Mouse (Mus musculus): ENCODE measurements around the gene Pacrg. TPM values are rescaled to one million over a fixed set of nuclear protein-coding genes. Genes with fewer than 3 reads are reported as not detected.

The Pacrg gene
- polyA plus RNA-seq, 1 experiment from 2014 or later: 1.3 TPM

- ATAC-seq (replicated peaks; ENCODE audit: insufficient number of reproducible peaks, low FRiP score, low TSS enrichment): no peak
- no peaks in the 10 kb centered on the region for H3K36me3 ChIP-seq (ENCODE audit: control insufficient read depth, insufficient read depth, low read length)
- peaks cover 19% of the 10 kb centered on the region for H3K4me1 ChIP-seq (ENCODE audit: control insufficient read depth, insufficient read depth, low read length)
- no peak overlapping the region for H3K4me2 ChIP-seq
- H3K9ac ChIP-seq (ENCODE audit: low read depth, low read length): no peak overlapping the region
- H3K27me3 ChIP-seq (ENCODE audit: control insufficient read depth, insufficient read depth, low read length): no peaks in the 10 kb centered on the region
- H3K27ac ChIP-seq (ENCODE audit: low read depth, low read length): no peak overlapping the region
- H3K9me3 ChIP-seq (replicated peaks; ENCODE audit: control insufficient read depth, low read length): no peaks in the 10 kb centered on the region
- no peak overlapping the region for H3K4me3 ChIP-seq (ENCODE audit: low read depth, low read length)
- 75% methylated on average over 10 of the region's 10 CpGs for WGBS (ENCODE audit: insufficient replicate concordance)
Measured at GRCm38 (mm10) chr17:10451306-10452077, 388.6 kb downstream of the Pacrg start.

DNA sequence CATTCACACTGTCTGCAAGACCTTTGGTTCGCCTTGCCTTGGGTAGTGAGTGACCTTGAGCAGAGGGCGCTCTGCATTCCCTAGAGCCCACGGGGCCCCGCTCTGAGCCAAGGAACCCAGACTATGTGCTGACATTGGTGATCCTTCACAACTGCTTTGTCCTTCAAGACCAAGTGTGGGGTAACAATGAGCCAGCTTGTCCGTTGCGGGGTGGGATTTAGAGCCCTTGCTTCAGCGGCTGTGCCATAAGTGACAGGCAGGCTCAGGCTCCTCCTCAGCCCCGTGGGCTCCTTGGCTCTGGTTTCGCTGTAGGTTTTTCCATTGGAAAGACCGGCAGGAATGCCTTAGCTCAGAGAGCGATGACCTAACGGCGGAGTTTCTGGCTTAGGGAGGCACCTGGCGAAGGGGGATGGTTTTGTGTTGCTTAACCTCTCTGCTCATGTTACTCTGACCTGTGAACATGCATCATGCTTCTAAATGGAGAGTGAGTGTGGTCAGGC, 390.3 kb downstream of the Pacrg start:
- 0 out of 2 replicates have a peak, but pooled peaks have one; percentile 23 for ATAC-seq (replicated peaks; ENCODE audit: insufficient number of reproducible peaks, low FRiP score, low TSS enrichment)
- H3K4me2 ChIP-seq: no peak overlapping the region

DNA sequence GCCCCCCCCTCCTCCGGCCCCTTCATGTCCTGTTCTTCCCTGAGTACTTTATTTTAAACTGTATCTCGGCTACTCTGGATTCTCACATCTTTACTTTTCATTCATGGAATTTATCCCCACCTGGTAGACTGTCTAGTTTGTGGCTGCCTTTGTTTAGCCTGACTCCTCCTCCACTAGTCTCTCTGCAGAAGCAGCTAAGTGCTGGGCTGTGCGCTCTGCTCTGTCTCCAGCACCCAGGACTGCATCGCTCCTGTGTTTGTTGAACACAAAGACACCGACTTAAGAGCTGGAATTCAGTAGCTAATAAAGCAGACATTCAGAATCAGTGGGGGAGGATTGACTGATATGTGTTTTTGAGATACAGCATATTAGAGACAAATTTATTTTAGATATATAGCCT, 391.7 kb downstream of the Pacrg start:
- WGBS (ENCODE audit: insufficient replicate concordance): 61% methylated on average over 5 of the region's 5 CpGs
- H3K27ac ChIP-seq (ENCODE audit: low read depth, low read length): peak overlapping the region; percentile 10; the same call in 1 of the 2 replicates
- no peak for ATAC-seq (replicated peaks; ENCODE audit: insufficient number of reproducible peaks, low FRiP score, low TSS enrichment)
- no peak overlapping the region for H3K4me2 ChIP-seq
- no peak overlapping the region for H3K4me3 ChIP-seq (ENCODE audit: low read depth, low read length)
- H3K27me3 ChIP-seq (ENCODE audit: control insufficient read depth, insufficient read depth, low read length): no peaks in the 10 kb centered on the region
- H3K9me3 ChIP-seq (replicated peaks; ENCODE audit: control insufficient read depth, low read length): no peaks in the 10 kb centered on the region
- no peak overlapping the region for H3K9ac ChIP-seq (ENCODE audit: low read depth, low read length)
- no peaks in the 10 kb centered on the region for H3K36me3 ChIP-seq (ENCODE audit: control insufficient read depth, insufficient read depth, low read length)
- H3K4me1 ChIP-seq (ENCODE audit: control insufficient read depth, insufficient read depth, low read length): peaks cover 19% of the 10 kb centered on the region

More for the DNA sequence above, 390.3 kb downstream of the Pacrg start:
- Histone ChIP-seq H3K27ac (ENCODE audit: low read depth, low read length) (peak overlapping the region; percentile 73), H3K4me3 (ENCODE audit: low read depth, low read length) (no peak overlapping the region), H3K4me1 (ENCODE audit: control insufficient read depth, insufficient read depth, low read length) (peaks cover 19% of the 10 kb centered on the region), H3K36me3 (ENCODE audit: control insufficient read depth, insufficient read depth, low read length) (no peaks in the 10 kb centered on the region), H3K9me3 (replicated peaks; ENCODE audit: control insufficient read depth, low read length) (no peaks in the 10 kb centered on the region), H3K27me3 (ENCODE audit: control insufficient read depth, insufficient read depth, low read length) (no peaks in the 10 kb centered on the region), H3K9ac (ENCODE audit: low read depth, low read length) (peak overlapping the region; percentile 54)
- 46% methylated on average over 14 of the region's 14 CpGs for WGBS (ENCODE audit: insufficient replicate concordance)

GRCm38 (mm10) chr17:10441501-10442111, 398.5 kb downstream of the Pacrg start:
- Histone ChIP-seq H3K27ac (ENCODE audit: low read depth, low read length) (no peak overlapping the region), H3K9ac (ENCODE audit: low read depth, low read length) (no peak overlapping the region), H3K4me2 (no peak overlapping the region), H3K36me3 (ENCODE audit: control insufficient read depth, insufficient read depth, low read length) (no peaks in the 10 kb centered on the region), H3K27me3 (ENCODE audit: control insufficient read depth, insufficient read depth, low read length) (no peaks in the 10 kb centered on the region), H3K9me3 (replicated peaks; ENCODE audit: control insufficient read depth, low read length) (no peaks in the 10 kb centered on the region), H3K4me1 (ENCODE audit: control insufficient read depth, insufficient read depth, low read length) (peaks cover 7% of the 10 kb centered on the region; the same call in 1 of the 2 replicates), H3K4me3 (ENCODE audit: low read depth, low read length) (no peak overlapping the region)
- 50% methylated on average over 16 of the region's 16 CpGs for WGBS (ENCODE audit: insufficient replicate concordance)
- ATAC-seq (replicated peaks; ENCODE audit: insufficient number of reproducible peaks, low FRiP score, low TSS enrichment): no peak

- Histone ChIP-seq H3K4me1 (ENCODE audit: control insufficient read depth, insufficient read depth, low read length) (peaks cover 7% of the 10 kb centered on the region; the same call in 1 of the 2 replicates), H3K36me3 (ENCODE audit: control insufficient read depth, insufficient read depth, low read length) (no peaks in the 10 kb centered on the region), H3K4me2 (no peak overlapping the region), H3K4me3 (ENCODE audit: low read depth, low read length) (no peak overlapping the region), H3K27me3 (ENCODE audit: control insufficient read depth, insufficient read depth, low read length) (no peaks in the 10 kb centered on the region), H3K27ac (ENCODE audit: low read depth, low read length) (no peak overlapping the region), H3K9ac (ENCODE audit: low read depth, low read length) (no peak overlapping the region), H3K9me3 (replicated peaks; ENCODE audit: control insufficient read depth, low read length) (no peaks in the 10 kb centered on the region)
- 78% methylated on average over 3 of the region's 3 CpGs for WGBS (ENCODE audit: insufficient replicate concordance)
- no peak for ATAC-seq (replicated peaks; ENCODE audit: insufficient number of reproducible peaks, low FRiP score, low TSS enrichment)
Measured at GRCm38 (mm10) chr17:10440961-10441360, 399.1 kb downstream of the Pacrg start.

- H3K4me2 ChIP-seq: no peak overlapping the region
- H3K36me3 ChIP-seq (ENCODE audit: control insufficient read depth, insufficient read depth, low read length): no peaks in the 10 kb centered on the region
- ATAC-seq (replicated peaks; ENCODE audit: insufficient number of reproducible peaks, low FRiP score, low TSS enrichment): no peak
- H3K9me3 ChIP-seq (replicated peaks; ENCODE audit: control insufficient read depth, low read length): no peaks in the 10 kb centered on the region
- H3K4me1 ChIP-seq (ENCODE audit: control insufficient read depth, insufficient read depth, low read length): peaks cover 10% of the 10 kb centered on the region; the same call in 1 of the 2 replicates
- H3K27me3 ChIP-seq (ENCODE audit: control insufficient read depth, insufficient read depth, low read length): no peaks in the 10 kb centered on the region
- no peak overlapping the region for H3K27ac ChIP-seq (ENCODE audit: low read depth, low read length)
- no peak overlapping the region for H3K9ac ChIP-seq (ENCODE audit: low read depth, low read length)
- H3K4me3 ChIP-seq (ENCODE audit: low read depth, low read length): no peak overlapping the region
- WGBS (ENCODE audit: insufficient replicate concordance): 77% methylated on average over 8 of the region's 8 CpGs
Measured at GRCm38 (mm10) chr17:10439815-10440214, 400.3 kb downstream of the Pacrg start.

GRCm38 (mm10) chr17:10434867-10435266, 405.2 kb downstream of the Pacrg start:
- Histone ChIP-seq H3K27ac (ENCODE audit: low read depth, low read length) (no peak overlapping the region), H3K27me3 (ENCODE audit: control insufficient read depth, insufficient read depth, low read length) (no peaks in the 10 kb centered on the region)
- 52% methylated on average over 1 of the region's 1 CpGs for WGBS (ENCODE audit: insufficient replicate concordance)

DNA sequence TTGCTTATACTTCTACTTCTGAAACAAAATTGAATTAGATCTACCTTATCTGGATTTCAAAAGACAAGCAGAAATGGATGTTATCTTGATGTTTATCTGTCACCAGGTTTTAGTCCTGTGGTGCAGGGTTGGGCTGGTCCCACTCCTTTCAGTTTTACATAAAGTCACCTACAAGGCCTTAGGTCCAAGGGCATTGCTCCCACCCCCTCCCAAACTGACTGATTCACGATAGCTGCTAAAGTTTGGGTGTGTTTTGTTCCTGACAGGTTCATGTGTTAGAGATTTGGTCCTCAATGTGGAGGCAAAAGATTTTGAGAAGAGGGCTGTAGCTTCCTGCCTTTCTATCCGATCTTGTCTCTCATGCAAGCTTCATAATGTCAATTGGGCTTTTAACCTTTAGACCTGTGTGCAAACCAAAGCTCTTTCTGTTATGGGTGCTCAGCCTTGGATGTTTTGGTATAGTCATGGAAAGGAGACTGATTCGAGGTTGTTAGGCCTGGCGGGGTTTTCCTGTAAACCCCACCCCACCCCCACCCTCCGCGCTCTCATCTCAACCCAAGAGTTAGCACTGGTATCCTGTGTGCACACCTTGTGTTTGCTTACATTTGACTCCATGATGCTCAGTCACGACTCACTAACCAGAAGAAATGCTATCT, 407.5 kb downstream of the Pacrg start:
- Histone ChIP-seq H3K36me3 (ENCODE audit: control insufficient read depth, insufficient read depth, low read length) (no peaks in the 10 kb centered on the region), H3K4me3 (ENCODE audit: low read depth, low read length) (no peak overlapping the region), H3K27me3 (ENCODE audit: control insufficient read depth, insufficient read depth, low read length) (no peaks in the 10 kb centered on the region), H3K27ac (ENCODE audit: low read depth, low read length) (no peak overlapping the region), H3K4me1 (ENCODE audit: control insufficient read depth, insufficient read depth, low read length) (peaks cover 6% of the 10 kb centered on the region; the same call in 1 of the 2 replicates), H3K4me2 (no peak overlapping the region), H3K9me3 (replicated peaks; ENCODE audit: control insufficient read depth, low read length) (no peaks in the 10 kb centered on the region), H3K9ac (ENCODE audit: low read depth, low read length) (no peak overlapping the region)
- 83% methylated on average over 7 of the region's 7 CpGs for WGBS (ENCODE audit: insufficient replicate concordance)
- ATAC-seq (replicated peaks; ENCODE audit: insufficient number of reproducible peaks, low FRiP score, low TSS enrichment): no peak

More at GRCm38 (mm10) chr17:10434867-10435266, 405.2 kb downstream of the Pacrg start:
- Histone ChIP-seq H3K9ac (ENCODE audit: low read depth, low read length) (no peak overlapping the region), H3K36me3 (ENCODE audit: control insufficient read depth, insufficient read depth, low read length) (no peaks in the 10 kb centered on the region), H3K4me1 (ENCODE audit: control insufficient read depth, insufficient read depth, low read length) (peaks cover 6% of the 10 kb centered on the region; the same call in 1 of the 2 replicates), H3K4me3 (ENCODE audit: low read depth, low read length) (no peak overlapping the region), H3K9me3 (replicated peaks; ENCODE audit: control insufficient read depth, low read length) (no peaks in the 10 kb centered on the region), H3K4me2 (no peak overlapping the region)
- no peak for ATAC-seq (replicated peaks; ENCODE audit: insufficient number of reproducible peaks, low FRiP score, low TSS enrichment)
